Mouse (Mus musculus) neural tube, embryonic 11.5 days (tissue): ENCODE measurements at regions not wholly inside any gene's neighbourhood (a gene's known extent, or its start where the extent isn't known, plus 50 kb on each side); places are given as distances from the start of the nearest gene placed in this dataset.
A peak's percentile ranks its signal among the peaks of the same experiment; 100 is the strongest.

Experiments
- ATAC-seq: fragments of 200-750 bp; cut with Nextera tagmentation; 2 replicates; pipeline ENCODE4 v1.8.0; 2017; ENCODE audit warnings: moderate number of reproducible peaks, mild to moderate bottlenecking, moderate TSS enrichment, moderate library complexity; ENCODE audit not compliant: insufficient read depth, low FRiP score, low TSS enrichment
- DNase-seq: peaks from one replicate; pipeline ENCODE4 v3.0.0-alpha.2; 2015; ENCODE audit warnings: low spot score
- H3K27ac ChIP-seq: fragments of 300-500 bp; sonication (generic); 2 replicates; pipeline ENCODE4 v1.5.1; 2014; ENCODE audit warnings: low read depth, mild to moderate bottlenecking, low read length
- H3K27me3 ChIP-seq: fragments of 300-500 bp; sonication (generic); 2 replicates; pipeline ENCODE4 v1.6.1; 2014; ENCODE audit warnings: mild to moderate bottlenecking, low read length, mixed read lengths; ENCODE audit not compliant: control insufficient read depth, insufficient read depth
- H3K36me3 ChIP-seq: fragments of 300-500 bp; sonication (generic); 2 replicates; pipeline ENCODE4 v1.6.1; 2014; ENCODE audit warnings: mild to moderate bottlenecking, low read length, moderate library complexity, mixed read lengths; ENCODE audit not compliant: control insufficient read depth, insufficient read depth
- H3K4me1 ChIP-seq: fragments of 300-500 bp; sonication (generic); 2 replicates; pipeline ENCODE4 v1.6.1; 2014; ENCODE audit warnings: low read length, mixed read lengths; ENCODE audit not compliant: control insufficient read depth, insufficient read depth
- H3K4me2 ChIP-seq: fragments of 300-500 bp; sonication (generic); 2 replicates; pipeline ENCODE4 v1.6.1; 2014; ENCODE audit warnings: low read depth, mild to moderate bottlenecking, moderate library complexity
- H3K4me3 ChIP-seq: fragments of 300-500 bp; sonication (generic); 2 replicates; pipeline ENCODE4 v1.5.1; 2014; ENCODE audit warnings: low read depth, low read length
- H3K9ac ChIP-seq: fragments of 300-500 bp; sonication (generic); 2 replicates; pipeline ENCODE4 v1.6.1; 2014; ENCODE audit warnings: mild to moderate bottlenecking, low read length
- H3K9me3 ChIP-seq: fragments of 300-500 bp; sonication (generic); 2 replicates; pipeline ENCODE4 v1.6.1; 2016; ENCODE audit warnings: low read length; ENCODE audit not compliant: control insufficient read depth
- WGBS: fragments of 180-500 bp; shearing (Covaris S2); extraction: QIAGEN DNeasy Blood & Tissue Kit; methylation state at CpG from one replicate; pipeline ENCODE4 v1.1.7; 2014; 5-methylcytosine and 5-hydroxymethylcytosine counted together

DNA sequence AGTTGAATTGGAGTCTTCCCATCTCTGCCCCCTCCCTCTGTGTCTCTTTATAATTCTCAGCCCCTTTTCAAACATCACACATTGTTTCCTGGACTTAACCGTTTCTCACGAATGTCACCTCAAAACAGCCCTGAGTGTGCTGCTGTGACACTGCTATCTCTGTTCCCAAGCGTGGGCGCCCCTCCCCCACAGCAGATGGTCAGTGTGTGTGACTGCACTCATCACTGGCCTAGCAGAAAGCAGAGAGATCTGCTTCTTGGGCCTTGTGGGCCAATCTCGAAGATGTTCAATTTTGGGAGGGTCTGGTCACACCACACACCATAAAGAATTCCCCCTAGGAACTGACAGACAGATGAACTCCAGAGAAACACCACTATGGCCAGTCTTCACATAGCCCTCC lies 253.3 kb upstream of the Arid1b start:
- Histone ChIP-seq H3K27ac (no peak overlapping the region), H3K9me3 (no peaks in the 10 kb centered on the region), H3K9ac (no peak overlapping the region), H3K4me1 (peaks cover 4% of the 10 kb centered on the region; the same call in 1 of the 2 replicates), H3K4me2 (no peak overlapping the region), H3K36me3 (no peaks in the 10 kb centered on the region), H3K27me3 (no peaks in the 10 kb centered on the region), H3K4me3 (no peak overlapping the region)
- WGBS = 27% methylated on average over 5 of the region's 5 CpGs
- peak; percentile 64 for DNase-seq
- ATAC-seq = peak; percentile 50; the same call in 1 of the 2 replicates

DNA sequence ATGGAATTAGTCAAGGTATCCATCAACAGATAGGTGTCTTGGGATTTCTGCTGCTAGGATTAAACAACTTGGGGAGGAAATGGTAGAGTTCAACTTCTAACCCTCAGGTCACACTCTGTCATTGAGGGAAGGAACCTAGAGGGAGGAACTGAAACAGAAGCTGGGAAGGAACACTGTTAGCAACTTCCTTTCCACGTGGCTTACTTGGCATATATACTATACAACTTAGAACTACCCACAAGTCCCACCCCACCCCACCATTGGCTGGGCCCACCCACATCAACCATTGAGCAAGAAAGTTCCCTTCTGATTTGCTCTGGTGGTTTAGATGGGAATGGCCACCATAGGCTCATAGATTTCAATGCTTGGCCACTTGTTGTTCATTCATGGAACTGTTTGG lies 251.8 kb upstream of the Arid1b start:
- DNase-seq = no peak
- H3K9me3 ChIP-seq = no peaks in the 10 kb centered on the region
- no peak overlapping the region for H3K4me3 ChIP-seq
- no peaks in the 10 kb centered on the region for H3K27me3 ChIP-seq
- H3K9ac ChIP-seq = no peak overlapping the region
- no peaks in the 10 kb centered on the region for H3K36me3 ChIP-seq
- H3K27ac ChIP-seq = no peak overlapping the region
- ATAC-seq = no peak
- 83% methylated on average over 1 of the region's 1 CpGs for WGBS
- H3K4me1 ChIP-seq = peaks cover 4% of the 10 kb centered on the region; the same call in 1 of the 2 replicates
- no peak overlapping the region for H3K4me2 ChIP-seq

DNA sequence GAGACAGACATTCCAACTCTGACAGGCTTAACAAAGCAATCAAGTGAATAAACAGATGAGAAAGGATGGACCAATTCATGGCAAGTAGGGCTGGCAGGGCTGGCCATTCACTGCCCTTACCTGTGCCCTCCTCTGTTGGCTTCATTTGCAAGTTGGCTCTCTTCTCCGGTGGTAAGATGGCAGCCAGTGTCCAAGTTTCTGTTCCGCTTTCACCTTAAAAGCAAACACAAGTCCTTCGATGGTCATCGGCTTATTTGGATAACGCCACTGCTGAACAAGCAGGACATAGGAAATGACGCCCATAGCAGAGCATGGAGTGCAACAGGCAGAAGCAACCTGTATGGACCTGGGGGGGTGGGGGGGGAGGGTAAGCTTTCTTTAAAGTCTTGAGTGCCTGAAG lies 231.2 kb upstream of the Arid1b start:
- Histone ChIP-seq H3K9ac (no peak overlapping the region), H3K4me2 (no peak overlapping the region), H3K4me3 (no peak overlapping the region), H3K4me1 (no peaks in the 10 kb centered on the region), H3K27ac (no peak overlapping the region), H3K9me3 (0 out of 2 replicates have a peak, but pooled peaks cover 3% of the 10 kb centered on the region), H3K36me3 (no peaks in the 10 kb centered on the region), H3K27me3 (no peaks in the 10 kb centered on the region)
- ATAC-seq (no peak), DNase-seq (no peak)
- WGBS = 92% methylated on average over 6 of the region's 6 CpGs

DNA sequence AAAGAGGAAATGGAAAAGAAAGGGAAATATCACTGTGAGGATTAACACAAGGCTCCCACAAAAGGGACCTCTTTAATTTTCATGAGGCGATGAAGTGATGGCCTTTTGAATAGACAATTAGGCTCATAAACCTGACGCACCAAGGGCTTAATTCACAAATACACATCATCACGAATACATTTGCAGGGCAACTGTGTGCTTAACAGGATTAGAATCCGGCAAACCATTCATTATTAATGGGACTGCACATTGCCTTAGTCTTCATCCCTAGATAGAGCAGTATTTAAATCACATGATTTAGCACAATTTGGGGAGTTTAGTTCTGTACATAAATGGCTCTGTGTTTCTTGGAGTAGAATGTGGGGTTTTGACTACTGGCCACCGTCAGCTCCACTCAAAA lies 228.4 kb upstream of the Arid1b start:
- Histone ChIP-seq H3K27me3 (no peaks in the 10 kb centered on the region), H3K4me1 (no peaks in the 10 kb centered on the region), H3K9ac (no peak overlapping the region), H3K36me3 (no peaks in the 10 kb centered on the region), H3K4me3 (no peak overlapping the region), H3K4me2 (no peak overlapping the region), H3K27ac (no peak overlapping the region), H3K9me3 (0 out of 2 replicates have a peak, but pooled peaks cover 3% of the 10 kb centered on the region)
- ATAC-seq (no peak), DNase-seq (no peak)
- WGBS = 65% methylated on average over 5 of the region's 5 CpGs

DNA sequence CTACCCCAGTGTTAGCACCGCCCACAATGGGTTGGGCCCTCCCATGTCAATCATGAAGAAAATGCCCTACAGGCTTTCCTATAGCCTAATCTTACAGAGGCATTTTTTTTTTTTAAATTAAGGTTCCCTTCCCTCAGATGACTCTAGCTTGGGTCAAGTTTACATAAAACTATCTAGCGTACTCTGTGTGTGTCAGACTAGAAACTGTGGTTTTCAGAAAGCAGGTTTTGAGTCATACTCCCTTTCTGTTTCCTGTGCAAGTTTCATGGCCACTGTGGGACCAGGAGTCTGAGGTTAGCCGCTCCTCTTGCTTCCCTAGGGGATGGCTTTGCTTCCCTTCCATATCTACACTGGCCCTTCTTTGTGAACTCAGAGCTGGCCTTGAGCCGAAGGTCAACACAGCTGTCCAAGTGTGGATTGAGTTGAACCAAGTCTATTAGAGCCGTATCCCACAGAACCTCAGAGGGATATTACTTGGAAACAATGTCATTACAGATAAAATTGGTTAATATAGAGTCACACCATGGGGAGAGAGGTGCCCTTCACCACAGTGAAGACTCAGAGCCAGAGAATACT lies 226.1 kb upstream of the Arid1b start:
- no peak for DNase-seq
- no peaks in the 10 kb centered on the region for H3K36me3 ChIP-seq
- H3K9me3 ChIP-seq = 0 out of 2 replicates have a peak, but pooled peaks cover 3% of the 10 kb centered on the region
- no peak for ATAC-seq
- H3K4me2 ChIP-seq = no peak overlapping the region
- WGBS = 91% methylated on average over 5 of the region's 5 CpGs
- H3K27ac ChIP-seq = no peak overlapping the region
- no peak overlapping the region for H3K9ac ChIP-seq
- no peak overlapping the region for H3K4me3 ChIP-seq
- no peaks in the 10 kb centered on the region for H3K27me3 ChIP-seq
- no peaks in the 10 kb centered on the region for H3K4me1 ChIP-seq

DNA sequence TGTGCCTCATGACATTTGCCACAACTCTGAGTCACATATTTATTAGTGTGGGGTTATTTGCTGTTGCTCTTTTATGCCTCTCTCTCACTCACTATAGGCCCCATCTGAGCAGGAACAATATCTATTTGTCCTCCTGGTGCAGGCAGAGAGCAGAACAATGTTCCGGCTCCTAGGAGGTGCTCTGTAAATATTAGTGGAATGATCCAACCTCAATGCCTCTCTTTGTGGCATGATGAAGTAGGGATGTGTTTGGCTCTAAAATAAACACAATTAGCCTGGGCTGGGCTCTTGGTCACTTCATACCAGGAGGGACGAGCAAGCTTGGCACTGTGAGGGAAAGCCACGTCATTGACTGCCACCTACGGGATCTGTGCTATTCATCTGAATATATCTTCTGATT lies 224.8 kb upstream of the Arid1b start:
- H3K27ac ChIP-seq = no peak overlapping the region
- H3K9ac ChIP-seq = no peak overlapping the region
- H3K4me1 ChIP-seq = no peaks in the 10 kb centered on the region
- H3K4me3 ChIP-seq = no peak overlapping the region
- H3K27me3 ChIP-seq = no peaks in the 10 kb centered on the region
- no peak overlapping the region for H3K4me2 ChIP-seq
- no peaks in the 10 kb centered on the region for H3K36me3 ChIP-seq
- DNase-seq (no peak), ATAC-seq (no peak)
- H3K9me3 ChIP-seq = 0 out of 2 replicates have a peak, but pooled peaks cover 3% of the 10 kb centered on the region
- WGBS = 68% methylated on average over 4 of the region's 4 CpGs

DNA sequence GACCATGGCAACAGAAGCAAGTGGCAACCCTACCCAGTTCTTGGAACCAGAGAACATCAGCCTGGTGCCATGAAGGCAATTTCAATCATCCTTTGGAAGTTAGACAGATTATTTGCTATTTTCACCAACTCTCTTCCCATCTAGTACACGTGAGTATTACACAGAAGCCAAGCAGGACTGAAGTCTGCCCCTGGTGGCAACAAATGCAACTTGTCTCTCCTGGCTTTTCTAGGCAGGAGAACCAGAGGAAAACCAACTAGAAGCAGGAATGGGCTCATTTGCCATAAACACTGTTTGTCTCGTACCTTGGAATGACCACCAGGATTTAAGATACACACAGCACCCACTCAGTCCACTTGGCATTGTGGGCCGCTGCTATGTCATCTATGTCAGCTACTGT lies 224.1 kb upstream of the Arid1b start:
- DNase-seq = no peak
- Histone ChIP-seq H3K9ac (no peak overlapping the region), H3K36me3 (no peaks in the 10 kb centered on the region), H3K4me1 (no peaks in the 10 kb centered on the region), H3K9me3 (0 out of 2 replicates have a peak, but pooled peaks cover 3% of the 10 kb centered on the region), H3K27ac (no peak overlapping the region), H3K27me3 (no peaks in the 10 kb centered on the region), H3K4me3 (no peak overlapping the region), H3K4me2 (no peak overlapping the region)
- no peak for ATAC-seq
- 84% methylated on average over 3 of the region's 3 CpGs for WGBS

DNA sequence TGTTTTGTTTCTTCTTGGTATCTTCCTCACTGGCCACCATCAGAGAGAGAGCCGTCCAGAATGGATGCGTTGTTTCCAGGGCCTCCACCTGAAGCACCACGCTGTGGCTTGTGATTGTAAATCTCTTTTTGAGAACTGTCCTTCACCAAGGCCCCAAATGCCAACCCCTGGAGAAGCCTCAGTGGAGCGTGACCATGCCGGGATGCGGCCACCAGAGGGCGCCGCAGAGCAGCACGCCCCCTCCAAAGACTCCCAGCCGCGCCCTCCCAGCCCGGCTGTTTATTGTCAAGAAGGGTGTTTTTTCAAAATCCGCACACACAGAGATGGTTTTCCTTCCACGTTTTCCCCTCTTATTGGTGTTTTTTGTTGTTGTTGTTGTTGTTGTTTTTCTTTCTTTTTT lies 216.0 kb upstream of the Arid1b start:
- no peak overlapping the region for H3K27ac ChIP-seq
- no peaks in the 10 kb centered on the region for H3K27me3 ChIP-seq
- no peaks in the 10 kb centered on the region for H3K4me1 ChIP-seq
- no peaks in the 10 kb centered on the region for H3K9me3 ChIP-seq
- H3K9ac ChIP-seq = no peak overlapping the region
- ATAC-seq (peak; percentile 61; the same call in 1 of the 2 replicates), DNase-seq (peak; percentile 87)
- H3K36me3 ChIP-seq = no peaks in the 10 kb centered on the region
- 3% methylated on average over 14 of the region's 14 CpGs for WGBS
- H3K4me3 ChIP-seq = no peak overlapping the region
- H3K4me2 ChIP-seq = no peak overlapping the region

DNA sequence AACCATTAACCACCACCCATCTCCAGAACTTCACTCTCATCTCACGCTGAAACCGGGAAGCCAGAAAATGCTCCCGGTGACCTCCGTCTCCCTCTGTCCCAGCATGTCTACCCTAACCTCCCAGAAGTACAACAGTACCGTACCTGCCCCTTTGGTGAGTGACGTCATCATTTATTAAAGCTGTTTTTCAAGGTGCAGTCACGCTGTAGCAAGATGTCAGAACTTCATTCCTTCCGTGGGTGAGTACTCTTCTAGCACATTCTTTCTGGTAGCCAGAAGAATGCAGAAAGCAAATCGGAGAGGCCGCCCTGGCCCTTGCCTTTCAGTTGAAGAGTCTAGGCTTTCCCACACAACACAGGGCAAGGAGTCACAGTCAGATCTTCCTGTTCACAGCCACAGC lies 215.1 kb upstream of the Arid1b start:
- ATAC-seq (no peak), DNase-seq (no peak)
- 89% methylated on average over 10 of the region's 10 CpGs for WGBS
- Histone ChIP-seq H3K36me3 (no peaks in the 10 kb centered on the region), H3K4me3 (no peak overlapping the region), H3K9ac (no peak overlapping the region), H3K27me3 (no peaks in the 10 kb centered on the region), H3K4me1 (no peaks in the 10 kb centered on the region), H3K4me2 (no peak overlapping the region), H3K27ac (no peak overlapping the region), H3K9me3 (no peaks in the 10 kb centered on the region)
